Mouse (Mus musculus): ENCODE data around the gene Smarca2.

DNA sequence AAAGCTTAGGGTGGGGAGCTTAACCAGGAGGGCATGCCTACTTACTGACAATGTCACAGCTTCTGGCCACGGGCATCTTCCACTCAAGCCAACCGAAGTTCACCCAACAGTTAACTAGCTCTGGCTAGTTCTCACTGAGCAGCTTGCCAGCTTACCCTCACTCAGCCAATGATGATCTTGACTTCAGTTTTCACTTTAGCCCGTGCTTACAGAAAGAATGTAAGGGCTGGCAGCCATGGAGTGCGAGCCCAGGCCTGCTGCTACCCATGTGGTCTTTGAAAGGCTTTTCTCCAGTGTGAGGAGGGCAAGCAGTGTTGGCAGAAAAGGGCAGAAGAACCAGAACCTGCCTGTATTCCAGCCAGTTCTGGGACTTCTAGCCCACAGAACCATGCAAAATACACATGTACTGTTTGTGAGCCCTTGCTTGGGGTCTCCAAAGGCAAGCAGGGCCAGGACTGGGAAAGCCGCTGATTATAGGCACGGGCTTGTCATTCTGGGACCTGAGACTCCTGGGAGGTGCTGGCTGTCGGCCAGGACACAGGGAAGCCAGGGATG is 128.8 kb downstream of the Smarca2 start:
- TF ChIP-seq CTCF (IDR thresholded peaks at IDR 0.05; ENCODE audit: extremely low read depth, insufficient read length, insufficient replicate concordance, low read depth, low read length) (no peak), POLR2A (IDR thresholded peaks at IDR 0.05; ENCODE audit: low read depth, low read length) (no peak)

Data from small intestine, adult 2 months (tissue).